Mouse (Mus musculus): ENCODE data around the gene Ptpn12. TPM values are rescaled to one million over a fixed set of nuclear protein-coding genes. Genes with fewer than 3 reads are reported as not detected.
"Not testable (repeated sequence)": the region's sequence is repeated elsewhere in the genome, so short reads cannot be mapped to it uniquely, and the experiment has no call there.

The Ptpn12 gene
- polyA plus RNA-seq, 1 experiment from 2014 or later: 29.6 TPM

DNA sequence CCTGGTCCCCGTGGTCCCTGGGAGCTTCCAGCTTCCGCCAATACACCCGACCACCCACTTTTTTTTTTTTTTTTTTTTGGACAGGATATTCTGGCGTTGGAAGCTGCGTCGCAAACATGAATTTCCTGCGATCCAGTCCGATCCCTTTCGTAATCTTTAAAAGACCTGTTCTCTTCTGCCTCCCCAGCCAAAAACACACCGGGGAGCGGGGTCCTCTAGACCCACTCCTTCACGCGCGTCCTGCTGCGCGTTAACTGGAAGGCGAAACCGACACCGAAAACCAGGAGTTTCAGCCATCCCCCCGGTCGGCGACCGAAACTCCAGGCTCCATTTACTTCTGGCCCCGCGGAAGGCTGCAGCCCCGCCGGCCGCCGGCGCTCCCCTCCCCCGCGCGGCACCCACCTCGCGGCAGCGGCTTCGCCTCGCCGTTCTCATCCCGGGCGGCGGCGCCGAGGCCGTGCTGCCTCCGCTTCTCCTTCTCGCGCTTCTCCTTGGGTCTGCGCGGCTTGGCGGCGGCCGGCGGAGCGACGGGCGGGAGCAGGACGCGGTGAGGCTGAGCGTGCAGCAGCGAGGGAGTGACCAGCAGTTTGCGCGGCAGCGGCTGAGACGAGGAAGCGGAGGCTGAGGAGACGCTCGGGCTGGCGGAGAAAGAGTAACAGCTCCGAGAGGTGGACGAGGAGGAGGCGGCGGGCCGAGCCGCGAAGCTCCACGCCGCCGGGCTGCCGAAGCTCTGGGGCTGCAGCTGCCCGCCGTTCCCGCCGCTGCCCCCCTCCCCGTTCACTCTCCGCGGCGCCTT is 104.7 kb downstream of the Ptpn12 start:
- H3K9ac ChIP-seq (ENCODE audit: low read length): peak overlapping the region; percentile 98
- peak overlapping the region; percentile 47 for H3K4me2 ChIP-seq
- H3K9me3 ChIP-seq (ENCODE audit: control insufficient read depth, low read length): no peaks in the 10 kb centered on the region
- no peaks in the 10 kb centered on the region for H3K27me3 ChIP-seq (ENCODE audit: control insufficient read depth, insufficient read depth, low read length)
- DNase-seq (ENCODE audit: low spot score, missing footprints): peak; percentile 96
- ATAC-seq (ENCODE audit: low FRiP score): peak; percentile 75
- H3K36me3 ChIP-seq (ENCODE audit: control insufficient read depth, insufficient read depth, low read length): no peaks in the 10 kb centered on the region
- WGBS: under 1% methylated on average over 86 of the region's 88 CpGs
- H3K4me1 ChIP-seq (ENCODE audit: control insufficient read depth, insufficient read depth, low read length): peaks cover 15% of the 10 kb centered on the region
- H3K4me3 ChIP-seq (ENCODE audit: low read depth, low read length): peak overlapping the region; percentile 93
- H3K27ac ChIP-seq (ENCODE audit: low read depth, low read length): peak overlapping the region; percentile 97

- no peaks in the 10 kb centered on the region for H3K9me3 ChIP-seq (ENCODE audit: control insufficient read depth, low read length)
- ATAC-seq (ENCODE audit: low FRiP score) (no peak), DNase-seq (ENCODE audit: low spot score, missing footprints) (no peak)
- H3K27me3 ChIP-seq (ENCODE audit: control insufficient read depth, insufficient read depth, low read length): no peaks in the 10 kb centered on the region
- no peak overlapping the region for H3K27ac ChIP-seq (ENCODE audit: low read depth, low read length)
- peak overlapping the region; percentile 98; the same call in 1 of the 2 replicates for H3K9ac ChIP-seq (ENCODE audit: low read length)
- WGBS: under 1% methylated on average over 9 of the region's 9 CpGs
- no peaks in the 10 kb centered on the region for H3K36me3 ChIP-seq (ENCODE audit: control insufficient read depth, insufficient read depth, low read length)
- peak overlapping the region; percentile 93 for H3K4me3 ChIP-seq (ENCODE audit: low read depth, low read length)
- H3K4me2 ChIP-seq: peak overlapping the region; percentile 47
- H3K4me1 ChIP-seq (ENCODE audit: control insufficient read depth, insufficient read depth, low read length): peaks cover 15% of the 10 kb centered on the region
These were observed 105.2 kb downstream of the Ptpn12 start for GRCm38 (mm10) chr5:20950516-20950854.

GRCm38 (mm10) chr5:20950093-20950492 is 105.6 kb downstream of the Ptpn12 start:
- H3K36me3 ChIP-seq (ENCODE audit: control insufficient read depth, insufficient read depth, low read length): no peaks in the 10 kb centered on the region
- H3K27ac ChIP-seq (ENCODE audit: low read depth, low read length): no peak overlapping the region
- H3K9me3 ChIP-seq (ENCODE audit: control insufficient read depth, low read length): no peaks in the 10 kb centered on the region
- 13% methylated on average over 5 of the region's 5 CpGs for WGBS
- ATAC-seq (ENCODE audit: low FRiP score) (no peak), DNase-seq (ENCODE audit: low spot score, missing footprints) (peak; percentile 88)
- peak overlapping the region; percentile 47 for H3K4me2 ChIP-seq
- H3K9ac ChIP-seq (ENCODE audit: low read length): peak overlapping the region; percentile 98; the same call in 1 of the 2 replicates
- H3K4me3 ChIP-seq (ENCODE audit: low read depth, low read length): peak overlapping the region; percentile 93
- H3K4me1 ChIP-seq (ENCODE audit: control insufficient read depth, insufficient read depth, low read length): peaks cover 15% of the 10 kb centered on the region
- H3K27me3 ChIP-seq (ENCODE audit: control insufficient read depth, insufficient read depth, low read length): no peaks in the 10 kb centered on the region

GRCm38 (mm10) chr5:20946906-20947305 is 108.8 kb downstream of the Ptpn12 start:
- H3K9ac ChIP-seq (ENCODE audit: low read length): no peak overlapping the region
- peaks cover 10% of the 10 kb centered on the region for H3K4me1 ChIP-seq (ENCODE audit: control insufficient read depth, insufficient read depth, low read length)
- no peaks in the 10 kb centered on the region for H3K9me3 ChIP-seq (ENCODE audit: control insufficient read depth, low read length)
- DNase-seq (ENCODE audit: low spot score, missing footprints): peak; percentile 83
- H3K27ac ChIP-seq (ENCODE audit: low read depth, low read length): no peak overlapping the region
- no peaks in the 10 kb centered on the region for H3K27me3 ChIP-seq (ENCODE audit: control insufficient read depth, insufficient read depth, low read length)
- no peak for ATAC-seq (ENCODE audit: low FRiP score)
- no peaks in the 10 kb centered on the region for H3K36me3 ChIP-seq (ENCODE audit: control insufficient read depth, insufficient read depth, low read length)
- no peak overlapping the region for H3K4me3 ChIP-seq (ENCODE audit: low read depth, low read length)
- WGBS: 88% methylated on average over 6 of the region's 6 CpGs
- H3K4me2 ChIP-seq: no peak overlapping the region

DNA sequence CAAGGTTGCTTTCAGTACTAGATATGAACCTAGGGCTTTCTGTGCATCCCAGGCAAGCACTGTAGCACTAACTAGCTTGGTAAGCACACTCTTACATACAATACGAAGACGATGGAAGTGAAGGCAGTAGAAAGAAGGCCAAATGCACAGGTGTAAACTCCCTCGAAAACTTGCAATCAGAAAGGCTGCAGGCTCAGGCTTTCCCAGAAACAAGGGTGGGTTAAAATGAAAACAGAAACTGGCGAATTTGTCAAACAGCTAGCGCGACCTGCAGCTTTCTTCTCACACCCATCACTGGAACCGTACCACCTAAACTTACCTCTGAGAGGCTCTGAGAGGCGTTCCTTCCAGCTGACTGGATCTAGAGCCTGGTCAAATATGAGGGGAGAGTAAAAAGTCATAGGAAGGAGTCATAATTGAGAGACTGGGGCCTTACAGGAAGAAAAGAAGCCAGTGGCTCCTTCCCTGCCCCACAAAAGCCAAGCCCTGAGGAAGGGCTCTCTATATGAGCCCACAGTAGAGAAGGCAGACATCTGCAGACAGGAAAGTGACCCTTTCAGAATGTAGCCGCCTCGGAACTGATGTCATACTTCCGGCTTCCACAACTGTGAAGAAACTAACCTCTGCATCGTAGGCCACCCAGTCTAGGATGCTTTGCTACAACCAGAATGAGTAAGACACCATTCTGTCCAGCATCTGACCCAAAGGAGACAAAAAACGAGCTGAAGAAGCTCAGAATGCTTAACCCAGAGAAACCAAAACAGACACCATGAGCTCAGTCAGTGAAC is 110.6 kb downstream of the Ptpn12 start:
- H3K4me3 ChIP-seq (ENCODE audit: low read depth, low read length): no peak overlapping the region
- no peaks in the 10 kb centered on the region for H3K27me3 ChIP-seq (ENCODE audit: control insufficient read depth, insufficient read depth, low read length)
- no peak overlapping the region for H3K27ac ChIP-seq (ENCODE audit: low read depth, low read length)
- no peak overlapping the region for H3K4me2 ChIP-seq
- ATAC-seq (ENCODE audit: low FRiP score) (no peak), DNase-seq (ENCODE audit: low spot score, missing footprints) (peak; percentile 60)
- peaks cover 9% of the 10 kb centered on the region for H3K4me1 ChIP-seq (ENCODE audit: control insufficient read depth, insufficient read depth, low read length)
- 83% methylated on average over 13 of the region's 13 CpGs for WGBS
- no peak overlapping the region for H3K9ac ChIP-seq (ENCODE audit: low read length)
- no peaks in the 10 kb centered on the region for H3K36me3 ChIP-seq (ENCODE audit: control insufficient read depth, insufficient read depth, low read length)
- no peaks in the 10 kb centered on the region for H3K9me3 ChIP-seq (ENCODE audit: control insufficient read depth, low read length)

DNA sequence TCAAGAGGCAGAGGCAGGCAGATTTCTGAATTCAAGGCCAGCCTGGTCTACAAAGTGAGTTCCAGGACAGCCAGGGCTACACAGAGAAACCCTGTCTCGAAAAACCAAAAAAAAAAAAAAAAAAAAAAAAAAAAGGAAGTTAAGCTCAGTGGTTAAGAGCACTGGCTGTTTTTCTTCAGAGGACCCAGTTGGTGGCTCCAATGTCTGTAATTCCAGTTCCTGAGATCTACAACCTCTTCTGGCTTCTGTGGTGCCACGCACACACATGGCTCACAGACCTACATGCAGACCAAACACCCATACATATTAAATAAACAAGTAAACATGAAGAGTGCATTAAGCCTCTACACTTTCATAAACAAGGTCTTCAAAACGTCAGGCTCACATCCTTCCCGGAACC is 111.9 kb downstream of the Ptpn12 start:
- H3K36me3 ChIP-seq (ENCODE audit: control insufficient read depth, insufficient read depth, low read length); H3K27ac ChIP-seq (ENCODE audit: low read depth, low read length); H3K4me1 ChIP-seq (ENCODE audit: control insufficient read depth, insufficient read depth, low read length); H3K27me3 ChIP-seq (ENCODE audit: control insufficient read depth, insufficient read depth, low read length); H3K9me3 ChIP-seq (ENCODE audit: control insufficient read depth, low read length); ATAC-seq (ENCODE audit: low FRiP score); H3K9ac ChIP-seq (ENCODE audit: low read length); DNase-seq (ENCODE audit: low spot score, missing footprints); H3K4me3 ChIP-seq (ENCODE audit: low read depth, low read length); H3K4me2 ChIP-seq: not testable (repeated sequence)
- 91% methylated on average over 3 of the region's 4 CpGs for WGBS

DNA sequence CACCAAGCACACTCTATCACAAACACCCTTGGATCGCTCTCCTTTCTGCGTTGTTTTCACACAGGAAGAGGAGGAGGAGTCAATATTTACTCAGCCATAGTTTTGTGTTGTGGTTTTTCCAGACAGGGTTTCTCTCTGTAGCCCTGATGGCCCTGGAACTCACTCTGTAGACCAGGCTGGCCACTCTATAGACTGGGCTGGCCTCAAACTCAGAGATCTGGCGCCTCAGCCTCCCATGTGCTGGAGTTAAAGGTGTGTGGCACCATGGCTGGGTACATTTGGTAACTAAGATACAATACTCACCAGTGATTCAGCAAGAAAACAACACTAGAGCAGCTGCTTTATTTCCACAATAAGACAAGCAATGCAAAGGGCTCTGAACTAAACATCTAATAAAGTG is 113.2 kb downstream of the Ptpn12 start:
- Histone ChIP-seq H3K36me3 (ENCODE audit: control insufficient read depth, insufficient read depth, low read length) (no peaks in the 10 kb centered on the region), H3K4me2 (no peak overlapping the region), H3K9me3 (ENCODE audit: control insufficient read depth, low read length) (no peaks in the 10 kb centered on the region), H3K27ac (ENCODE audit: low read depth, low read length) (no peak overlapping the region), H3K4me1 (ENCODE audit: control insufficient read depth, insufficient read depth, low read length) (0 out of 2 replicates have a peak, but pooled peaks cover 2% of the 10 kb centered on the region), H3K27me3 (ENCODE audit: control insufficient read depth, insufficient read depth, low read length) (no peaks in the 10 kb centered on the region), H3K9ac (ENCODE audit: low read length) (no peak overlapping the region), H3K4me3 (ENCODE audit: low read depth, low read length) (no peak overlapping the region)
- 93% methylated on average over 3 of the region's 3 CpGs for WGBS
- ATAC-seq (ENCODE audit: low FRiP score): no peak
- no peak for DNase-seq (ENCODE audit: low spot score, missing footprints)

GRCm38 (mm10) chr5:20941205-20941604 is 114.5 kb downstream of the Ptpn12 start:
- no peak overlapping the region for H3K27ac ChIP-seq (ENCODE audit: low read depth, low read length)
- ATAC-seq (ENCODE audit: low FRiP score) (no peak), DNase-seq (ENCODE audit: low spot score, missing footprints) (peak; percentile 37)
- H3K4me3 ChIP-seq (ENCODE audit: low read depth, low read length): no peak overlapping the region
- H3K4me1 ChIP-seq (ENCODE audit: control insufficient read depth, insufficient read depth, low read length): 0 out of 2 replicates have a peak, but pooled peaks cover 2% of the 10 kb centered on the region
- H3K36me3 ChIP-seq (ENCODE audit: control insufficient read depth, insufficient read depth, low read length): no peaks in the 10 kb centered on the region
- H3K9me3 ChIP-seq (ENCODE audit: control insufficient read depth, low read length): no peaks in the 10 kb centered on the region
- H3K9ac ChIP-seq (ENCODE audit: low read length): no peak overlapping the region
- no peaks in the 10 kb centered on the region for H3K27me3 ChIP-seq (ENCODE audit: control insufficient read depth, insufficient read depth, low read length)
- no peak overlapping the region for H3K4me2 ChIP-seq
- 59% methylated on average over 5 of the region's 5 CpGs for WGBS

DNA sequence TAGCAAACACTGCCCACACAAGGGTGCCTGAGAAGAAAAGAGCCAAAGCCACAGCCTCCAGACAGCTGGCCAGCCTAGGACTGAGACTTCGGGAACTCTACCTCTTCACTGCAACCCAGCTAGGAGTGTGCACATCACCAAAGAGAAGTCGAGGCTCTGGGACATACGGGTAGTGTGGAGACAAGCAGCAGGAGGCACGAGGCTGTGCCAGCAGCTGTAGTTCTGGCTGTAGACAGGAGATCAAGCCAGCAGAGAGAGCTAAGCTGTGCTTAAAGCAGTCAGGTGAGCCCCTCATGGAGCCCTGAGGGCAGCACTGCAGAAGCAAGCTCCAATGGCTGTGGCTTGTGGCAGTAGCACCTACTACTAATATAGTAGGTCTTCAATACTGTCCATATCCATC is 115.0 kb downstream of the Ptpn12 start:
- Histone ChIP-seq H3K4me3 (ENCODE audit: low read depth, low read length) (no peak overlapping the region), H3K4me1 (ENCODE audit: control insufficient read depth, insufficient read depth, low read length) (0 out of 2 replicates have a peak, but pooled peaks cover 2% of the 10 kb centered on the region), H3K27ac (ENCODE audit: low read depth, low read length) (no peak overlapping the region), H3K27me3 (ENCODE audit: control insufficient read depth, insufficient read depth, low read length) (no peaks in the 10 kb centered on the region), H3K9ac (ENCODE audit: low read length) (no peak overlapping the region), H3K9me3 (ENCODE audit: control insufficient read depth, low read length) (no peaks in the 10 kb centered on the region), H3K4me2 (no peak overlapping the region), H3K36me3 (ENCODE audit: control insufficient read depth, insufficient read depth, low read length) (no peaks in the 10 kb centered on the region)
- ATAC-seq (ENCODE audit: low FRiP score) (no peak), DNase-seq (ENCODE audit: low spot score, missing footprints) (peak; percentile 28)
- 76% methylated on average over 4 of the region's 4 CpGs for WGBS
